Mouse (Mus musculus) embryonic facial prominence, embryonic 15.5 days (tissue): Measurements from ENCODE around the gene Trabd2b. TPM values are rescaled to one million over a fixed set of nuclear protein-coding genes. Genes with fewer than 3 reads are reported as not detected.
A peak's percentile ranks its signal among the peaks of the same experiment; 100 is the strongest.

Source experiments
- ATAC-seq: fragments of 200-750 bp; cut with Nextera tagmentation; 2 replicates; pipeline ENCODE4 v1.8.0; 2017; ENCODE audit warnings: low read depth, moderate TSS enrichment; ENCODE audit not compliant: insufficient number of reproducible peaks, low FRiP score, low TSS enrichment
- H3K27ac ChIP-seq: fragments of 300-500 bp; sonication (generic); replicated peaks from 2 replicates; pipeline ENCODE4 v1.5.1; 2015; ENCODE audit warnings: mild to moderate bottlenecking, inconsistent platforms
- H3K27me3 ChIP-seq: fragments of 300-500 bp; sonication (generic); 2 replicates; pipeline ENCODE4 v1.6.1; 2015; ENCODE audit warnings: inconsistent platforms
- H3K36me3 ChIP-seq: fragments of 300-500 bp; sonication (generic); 2 replicates; pipeline ENCODE4 v1.6.1; 2015; ENCODE audit warnings: mild to moderate bottlenecking, inconsistent platforms
- H3K4me1 ChIP-seq: fragments of 300-500 bp; sonication (generic); 2 replicates; pipeline ENCODE4 v1.6.1; 2015; ENCODE audit warnings: inconsistent platforms
- H3K4me2 ChIP-seq: fragments of 300-500 bp; sonication (generic); replicated peaks from 2 replicates; pipeline ENCODE4 v1.6.1; 2015; ENCODE audit warnings: mild to moderate bottlenecking, inconsistent platforms
- H3K4me3 ChIP-seq: fragments of 300-500 bp; sonication (generic); replicated peaks from 2 replicates; pipeline ENCODE4 v1.5.1; 2015; ENCODE audit warnings: mild to moderate bottlenecking, inconsistent platforms
- H3K9ac ChIP-seq: fragments of 300-500 bp; sonication (generic); 2 replicates; pipeline ENCODE4 v1.6.1; 2015; ENCODE audit warnings: inconsistent platforms
- H3K9me3 ChIP-seq: fragments of 300-500 bp; sonication (generic); replicated peaks from 2 replicates; pipeline ENCODE4 v1.6.1; 2016; ENCODE audit warnings: inconsistent platforms
- whole genome bisulfite sequencing: fragments of 180-500 bp; shearing (Covaris S2); methylation state at CpG from one replicate; pipeline ENCODE4 v1.1.7; 2015; 5-methylcytosine and 5-hydroxymethylcytosine counted together
- polyA plus RNA-seq: library from polyadenylated mRNA; unstranded; fragments of >200 nt; fragmentation: Nextera tagmentation; extraction: Ambion mirVana; gene quantifications from 2 replicates; pipeline ENCODE4 v1.2.1, GENCODE M21; 2015

Gene Trabd2b
- polyA plus RNA-seq, 1 experiment from 2014 or later, result 2.7 TPM

- no peak for ATAC-seq
- Histone ChIP-seq H3K9me3 (no peaks in the 10 kb centered on the region), H3K27ac (no peak overlapping the region), H3K9ac (no peak overlapping the region), H3K4me1 (no peaks in the 10 kb centered on the region), H3K4me2 (no peak overlapping the region), H3K4me3 (no peak overlapping the region), H3K36me3 (no peaks in the 10 kb centered on the region), H3K27me3 (no peaks in the 10 kb centered on the region)
- WGBS, result 59% methylated on average over 3 of the region's 3 CpGs
Measured at GRCm38 (mm10) chr4:114372699-114373098, 33.8 kb upstream of the Trabd2b start.

GRCm38 (mm10) chr4:114374330-114374729 is 32.2 kb upstream of the Trabd2b start:
- H3K4me1 ChIP-seq, result peaks cover 11% of the 10 kb centered on the region; the same call in 1 of the 2 replicates
- H3K9ac ChIP-seq, result no peak overlapping the region
- H3K27me3 ChIP-seq, result no peaks in the 10 kb centered on the region
- no peaks in the 10 kb centered on the region for H3K36me3 ChIP-seq
- no peak overlapping the region for H3K4me3 ChIP-seq
- 89% methylated on average over 1 of the region's 1 CpGs for WGBS
- ATAC-seq, result no peak
- no peak overlapping the region for H3K4me2 ChIP-seq
- H3K9me3 ChIP-seq, result no peaks in the 10 kb centered on the region
- no peak overlapping the region for H3K27ac ChIP-seq

- ATAC-seq, result peak; percentile 72; the same call in 1 of the 2 replicates
- H3K27ac ChIP-seq, result no peak overlapping the region
- no peaks in the 10 kb centered on the region for H3K9me3 ChIP-seq
- 41% methylated on average over 11 of the region's 11 CpGs for WGBS
- H3K9ac ChIP-seq, result no peak overlapping the region
- no peaks in the 10 kb centered on the region for H3K36me3 ChIP-seq
- no peak overlapping the region for H3K4me2 ChIP-seq
- no peaks in the 10 kb centered on the region for H3K27me3 ChIP-seq
- H3K4me1 ChIP-seq, result peaks cover 11% of the 10 kb centered on the region; the same call in 1 of the 2 replicates
- H3K4me3 ChIP-seq, result no peak overlapping the region
Measured at GRCm38 (mm10) chr4:114377531-114377930, 29.0 kb upstream of the Trabd2b start.

GRCm38 (mm10) chr4:114378512-114378911 is 28.0 kb upstream of the Trabd2b start:
- Histone ChIP-seq H3K9ac (no peak overlapping the region), H3K4me3 (no peak overlapping the region), H3K27me3 (no peaks in the 10 kb centered on the region), H3K27ac (no peak overlapping the region), H3K4me1 (peaks cover 11% of the 10 kb centered on the region; the same call in 1 of the 2 replicates), H3K9me3 (no peaks in the 10 kb centered on the region), H3K36me3 (no peaks in the 10 kb centered on the region), H3K4me2 (no peak overlapping the region)
- WGBS, result 50% methylated on average over 7 of the region's 7 CpGs
- ATAC-seq, result no peak

- no peak overlapping the region for H3K27ac ChIP-seq
Measured at GRCm38 (mm10) chr4:114379416-114379956, 27.0 kb upstream of the Trabd2b start.

GRCm38 (mm10) chr4:114382627-114383026 is 23.9 kb upstream of the Trabd2b start:
- ATAC-seq, result no peak
- H3K27me3 ChIP-seq, result no peaks in the 10 kb centered on the region
- no peak overlapping the region for H3K9ac ChIP-seq
- no peak overlapping the region for H3K4me2 ChIP-seq
- no peak overlapping the region for H3K27ac ChIP-seq
- no peaks in the 10 kb centered on the region for H3K9me3 ChIP-seq
- WGBS, result 3% methylated on average over 1 of the region's 1 CpGs
- H3K36me3 ChIP-seq, result no peaks in the 10 kb centered on the region
- peaks cover 11% of the 10 kb centered on the region; the same call in 1 of the 2 replicates for H3K4me1 ChIP-seq
- H3K4me3 ChIP-seq, result no peak overlapping the region

More at GRCm38 (mm10) chr4:114379416-114379956, 27.0 kb upstream of the Trabd2b start:
- ATAC-seq, result no peak
- no peaks in the 10 kb centered on the region for H3K27me3 ChIP-seq
- H3K36me3 ChIP-seq, result no peaks in the 10 kb centered on the region
- H3K4me1 ChIP-seq, result peaks cover 11% of the 10 kb centered on the region; the same call in 1 of the 2 replicates
- no peak overlapping the region for H3K4me2 ChIP-seq
- no peaks in the 10 kb centered on the region for H3K9me3 ChIP-seq
- 82% methylated on average over 4 of the region's 4 CpGs for WGBS
- no peak overlapping the region for H3K9ac ChIP-seq
- H3K4me3 ChIP-seq, result no peak overlapping the region

GRCm38 (mm10) chr4:114385236-114385635 is 21.3 kb upstream of the Trabd2b start:
- no peaks in the 10 kb centered on the region for H3K9me3 ChIP-seq
- 89% methylated on average over 5 of the region's 5 CpGs for WGBS
- no peaks in the 10 kb centered on the region for H3K36me3 ChIP-seq
- no peak overlapping the region for H3K4me3 ChIP-seq
- ATAC-seq, result no peak
- H3K9ac ChIP-seq, result no peak overlapping the region
- H3K27ac ChIP-seq, result no peak overlapping the region
- no peaks in the 10 kb centered on the region for H3K27me3 ChIP-seq
- no peak overlapping the region for H3K4me2 ChIP-seq
- no peaks in the 10 kb centered on the region for H3K4me1 ChIP-seq

GRCm38 (mm10) chr4:114386395-114386811 is 20.1 kb upstream of the Trabd2b start:
- no peak overlapping the region for H3K4me3 ChIP-seq
- ATAC-seq, result no peak
- no peaks in the 10 kb centered on the region for H3K9me3 ChIP-seq
- no peak overlapping the region for H3K9ac ChIP-seq
- no peak overlapping the region for H3K4me2 ChIP-seq
- no peaks in the 10 kb centered on the region for H3K36me3 ChIP-seq
- no peaks in the 10 kb centered on the region for H3K4me1 ChIP-seq
- no peak overlapping the region for H3K27ac ChIP-seq
- 61% methylated on average over 2 of the region's 2 CpGs for WGBS
- H3K27me3 ChIP-seq, result no peaks in the 10 kb centered on the region

- ATAC-seq, result no peak
- H3K4me2 ChIP-seq, result no peak overlapping the region
- no peak overlapping the region for H3K27ac ChIP-seq
- no peaks in the 10 kb centered on the region for H3K9me3 ChIP-seq
- no peaks in the 10 kb centered on the region for H3K27me3 ChIP-seq
- H3K36me3 ChIP-seq, result no peaks in the 10 kb centered on the region
- no peaks in the 10 kb centered on the region for H3K4me1 ChIP-seq
- whole genome bisulfite sequencing, result 55% methylated on average over 2 of the region's 2 CpGs
- H3K9ac ChIP-seq, result no peak overlapping the region
- no peak overlapping the region for H3K4me3 ChIP-seq
Measured at GRCm38 (mm10) chr4:114387527-114388135, 18.9 kb upstream of the Trabd2b start.

GRCm38 (mm10) chr4:114388306-114388705 is 18.2 kb upstream of the Trabd2b start:
- Histone ChIP-seq H3K4me3 (no peak overlapping the region), H3K9me3 (no peaks in the 10 kb centered on the region), H3K27ac (no peak overlapping the region), H3K4me1 (no peaks in the 10 kb centered on the region), H3K27me3 (no peaks in the 10 kb centered on the region), H3K4me2 (no peak overlapping the region), H3K36me3 (no peaks in the 10 kb centered on the region), H3K9ac (no peak overlapping the region)
- no peak for ATAC-seq
- WGBS, result 86% methylated on average over 3 of the region's 3 CpGs

GRCm38 (mm10) chr4:114389653-114390052 is 16.9 kb upstream of the Trabd2b start:
- no peaks in the 10 kb centered on the region for H3K36me3 ChIP-seq
- no peak overlapping the region for H3K9ac ChIP-seq
- ATAC-seq, result no peak
- H3K4me2 ChIP-seq, result no peak overlapping the region
- H3K4me1 ChIP-seq, result no peaks in the 10 kb centered on the region
- no peak overlapping the region for H3K4me3 ChIP-seq
- H3K9me3 ChIP-seq, result no peaks in the 10 kb centered on the region
- H3K27ac ChIP-seq, result no peak overlapping the region
- H3K27me3 ChIP-seq, result no peaks in the 10 kb centered on the region

- Histone ChIP-seq H3K27ac (no peak overlapping the region), H3K27me3 (peaks cover 13% of the 10 kb centered on the region), H3K4me2 (no peak overlapping the region), H3K9me3 (no peaks in the 10 kb centered on the region), H3K4me3 (no peak overlapping the region), H3K4me1 (no peaks in the 10 kb centered on the region), H3K9ac (no peak overlapping the region), H3K36me3 (no peaks in the 10 kb centered on the region)
- no peak for ATAC-seq
Measured at GRCm38 (mm10) chr4:114397625-114398024, 8.9 kb upstream of the Trabd2b start.
